Mouse (Mus musculus) embryo, embryonic 9.5 days (tissue): ENCODE results near the gene Ajuba.
"Not testable (repeated sequence)": the region's sequence is repeated elsewhere in the genome, so short reads cannot be mapped to it uniquely, and the experiment has no call there.

ENCODE experiments used
- DNase-seq: peaks from one replicate; pipeline ENCODE4 v3.0.0-alpha.2; 2017; ENCODE audit errors: extremely low spot score

The Ajuba gene

GRCm38 (mm10) chr14:54577089-54577982 is at the start of gene Ajuba:
Gene Ajuba (minus strand): TSS chr14:54577558.
- DNase-seq = peak; percentile 97

DNA sequence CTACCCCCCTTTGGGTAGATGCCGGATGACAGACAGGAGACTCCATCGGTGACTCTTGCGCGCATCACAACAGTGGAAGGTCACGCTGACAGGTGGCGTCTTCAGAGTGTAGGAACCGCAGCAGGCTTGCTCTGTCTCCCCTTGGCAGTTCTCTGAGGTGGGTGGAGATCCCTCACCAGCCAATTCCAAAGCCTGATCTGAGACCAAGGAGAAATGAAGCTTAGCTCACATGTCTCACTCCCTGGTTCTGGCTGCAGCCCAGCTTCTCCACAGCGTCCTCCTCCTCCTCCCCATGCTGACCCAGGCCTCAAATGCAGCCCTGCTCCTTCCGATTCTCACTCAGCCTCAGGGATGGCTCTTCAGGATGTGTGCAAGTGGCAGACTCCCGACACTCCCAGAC is 47.6 kb upstream of the Ajuba start:
- DNase-seq = no peak

- DNase-seq = no peak
Measured at GRCm38 (mm10) chr14:54623334-54623733, 46.0 kb upstream of the Ajuba start.

GRCm38 (mm10) chr14:54621133-54621532 is 43.8 kb upstream of the Ajuba start, which contains the start of gene Psmb11:
Gene Psmb11 (plus strand): TSS chr14:54621433.
- DNase-seq = no peak

- peak; percentile 91 for DNase-seq
Measured at GRCm38 (mm10) chr14:54617897-54618365, 40.6 kb upstream of the Ajuba start, which contains the start of gene Psmb5. Gene Psmb5 (minus strand): TSS chr14:54618022.

GRCm38 (mm10) chr14:54617152-54617896 is 40.0 kb upstream of the Ajuba start:
- peak; percentile 73 for DNase-seq

- no peak for DNase-seq
Measured at GRCm38 (mm10) chr14:54616226-54616825, 39.0 kb upstream of the Ajuba start.

- DNase-seq = not testable (repeated sequence)
Measured at GRCm38 (mm10) chr14:54614130-54614529, 36.8 kb upstream of the Ajuba start.

DNA sequence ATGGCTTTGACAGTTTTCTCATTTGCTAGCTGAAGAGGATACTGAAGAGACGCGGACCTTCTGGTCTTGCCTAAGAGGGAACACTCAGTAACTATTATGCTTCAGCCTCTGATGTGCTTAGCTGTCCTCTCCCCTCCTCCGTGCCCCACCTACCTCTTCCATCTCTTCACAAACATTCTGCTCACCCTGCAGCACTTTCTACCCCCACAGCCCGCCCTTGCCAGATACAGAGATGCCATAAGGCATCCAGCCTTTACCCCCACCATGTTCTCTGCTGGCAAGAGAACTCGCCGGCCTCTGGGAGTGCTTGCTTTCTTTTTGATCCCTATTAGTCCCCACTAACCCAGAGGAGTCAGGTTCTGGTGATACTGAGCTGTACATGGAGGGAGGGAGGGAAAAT is 33.3 kb upstream of the Ajuba start:
- DNase-seq = no peak

DNA sequence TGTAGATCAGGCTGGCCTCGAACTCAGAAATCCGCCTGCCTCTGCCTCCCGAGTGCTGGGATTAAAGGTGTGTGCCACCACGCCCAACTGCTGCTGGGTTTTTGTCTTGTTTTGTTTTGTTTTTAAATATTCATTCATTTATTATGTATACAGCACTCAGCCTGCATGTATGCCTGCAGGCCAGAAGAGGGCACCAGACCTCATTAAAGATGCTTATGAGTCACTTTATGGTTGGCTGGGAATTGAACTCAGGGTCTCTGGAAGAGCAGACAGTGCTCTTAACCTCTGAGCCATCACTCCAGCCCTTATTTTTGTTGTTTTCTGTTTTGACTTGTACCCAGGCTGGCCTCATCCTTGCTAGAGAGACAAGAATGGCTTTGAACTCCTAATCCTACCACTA is 32.6 kb upstream of the Ajuba start:
- no peak for DNase-seq

- no peak for DNase-seq
Measured at GRCm38 (mm10) chr14:54609245-54609644, 31.9 kb upstream of the Ajuba start.

- DNase-seq = no peak
Measured at GRCm38 (mm10) chr14:54607226-54607625, 29.9 kb upstream of the Ajuba start.

DNA sequence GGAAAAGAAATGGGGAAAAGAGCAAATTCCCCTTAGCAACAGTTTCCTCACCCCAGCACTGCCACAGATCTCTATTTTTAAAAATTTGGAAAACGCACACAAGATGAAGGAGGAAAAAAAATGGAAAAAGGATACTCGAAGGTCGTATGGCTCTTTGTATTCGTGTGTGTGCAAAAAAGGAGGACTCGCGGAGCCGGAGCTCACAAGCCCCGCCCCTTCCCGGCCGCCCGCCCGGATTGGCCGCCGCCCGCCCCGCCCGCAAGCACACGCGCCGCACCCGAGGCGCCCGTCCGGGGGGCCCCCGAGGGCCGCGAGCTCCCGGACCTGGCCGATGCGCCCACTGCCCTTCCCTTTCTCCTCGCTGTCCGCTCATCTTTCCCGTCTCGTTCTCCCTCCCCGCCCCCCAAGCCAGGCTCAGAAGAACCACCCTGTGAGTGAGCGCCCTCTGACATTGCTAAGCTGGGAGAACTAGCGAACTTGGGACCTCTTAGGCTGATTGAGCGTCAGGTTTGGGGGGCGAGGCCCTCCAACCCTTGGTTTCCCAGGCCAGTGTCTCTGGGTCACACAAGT is 28.5 kb upstream of the Ajuba start, which contains the start of gene 4931414P19Rik:
4931414P19Rik (minus strand) TSS at position 242 of the 570 bp plus-strand sequence.
- DNase-seq = peak; percentile 83

- DNase-seq = no peak
Measured at GRCm38 (mm10) chr14:54603686-54604085, 26.3 kb upstream of the Ajuba start.

- peak; percentile 94 for DNase-seq
Measured at GRCm38 (mm10) chr14:54603038-54603654, 25.8 kb upstream of the Ajuba start.

DNA sequence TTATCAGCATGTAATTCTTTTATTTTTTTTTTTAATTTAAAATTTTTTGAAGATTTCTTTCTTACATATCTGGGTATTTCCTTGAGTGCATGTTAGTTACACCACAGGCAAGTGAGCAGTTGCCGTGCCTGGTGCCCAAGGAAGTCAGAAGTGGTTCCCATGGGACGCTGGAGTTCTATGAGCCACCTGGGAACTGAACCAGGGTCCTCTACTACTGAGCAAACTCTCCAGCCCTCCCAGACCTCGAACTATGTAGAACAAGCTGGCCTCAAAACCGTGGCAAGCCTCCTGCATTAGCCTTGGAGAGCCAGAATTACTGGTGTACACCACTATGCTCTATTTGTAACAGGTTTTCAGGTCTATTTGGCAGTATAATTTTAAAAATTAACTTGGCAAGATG is 25.3 kb upstream of the Ajuba start:
- no peak for DNase-seq

DNA sequence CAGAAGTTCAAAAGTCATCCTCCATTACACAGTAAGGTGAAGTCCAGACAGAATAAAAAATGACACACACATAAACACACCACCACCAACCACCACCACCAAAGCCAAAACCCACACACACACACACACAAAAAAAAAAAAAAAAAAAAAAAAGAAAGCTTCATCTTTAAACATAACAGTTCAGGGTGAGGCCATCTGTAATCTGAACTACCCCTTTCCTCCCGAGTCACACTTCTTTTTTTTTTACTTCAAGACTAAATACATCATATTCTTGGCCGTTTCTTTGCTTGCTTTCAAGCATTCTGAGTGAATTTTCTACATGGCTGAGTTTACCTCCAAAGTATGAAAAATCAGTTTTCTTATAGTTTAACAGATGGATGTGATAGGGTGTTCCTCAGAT is 24.2 kb upstream of the Ajuba start:
- DNase-seq = no peak

- DNase-seq = no peak
Measured at GRCm38 (mm10) chr14:54597084-54597483, 19.7 kb upstream of the Ajuba start.

DNA sequence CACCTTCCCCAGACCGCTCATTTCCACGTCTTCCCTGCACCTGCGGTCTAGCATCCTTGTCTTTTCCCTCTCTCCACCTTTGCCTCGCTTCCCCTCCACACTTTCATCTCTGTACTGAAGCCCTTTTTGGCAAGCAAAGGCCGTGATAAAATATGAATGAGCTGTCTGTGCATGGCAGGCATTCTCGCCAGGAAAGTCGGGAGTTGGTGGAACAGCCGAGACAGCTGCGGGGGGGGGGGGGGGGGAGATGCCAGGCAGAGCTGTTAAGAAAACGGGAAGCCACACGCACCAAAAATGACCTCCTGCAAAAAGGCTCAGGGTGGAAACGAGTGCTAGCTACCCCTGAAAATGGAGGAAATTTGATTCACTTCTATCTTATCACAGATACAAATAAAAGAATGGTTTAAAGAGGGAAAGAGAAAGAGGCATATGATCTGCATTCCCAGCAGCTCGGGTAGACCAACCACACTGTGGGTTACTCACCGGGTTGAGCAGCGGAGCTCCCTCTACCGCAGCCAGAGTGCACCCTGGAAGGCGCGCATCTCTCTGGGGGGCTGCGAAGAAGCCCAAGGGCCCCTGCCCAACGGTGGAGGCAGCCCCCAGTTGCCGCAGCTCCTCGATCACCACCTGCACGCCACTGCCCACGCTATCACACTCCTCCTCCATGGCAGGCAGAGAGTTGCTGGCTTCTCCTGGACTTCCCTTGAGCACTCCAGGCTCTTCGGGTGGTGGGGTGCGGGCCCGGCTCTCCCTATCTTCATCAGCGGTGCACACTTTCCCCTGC is 17.5 kb upstream of the Ajuba start:
- no peak for DNase-seq

GRCm38 (mm10) chr14:54594055-54594454 is 16.7 kb upstream of the Ajuba start:
- no peak for DNase-seq
